Mouse (Mus musculus) layer of hippocampus, adult 2 months (tissue): ENCODE data around the gene Pappa2. TPM values are rescaled to one million over a fixed set of nuclear protein-coding genes. Genes with fewer than 3 reads are reported as not detected.
A peak's percentile ranks its signal among the peaks of the same experiment; 100 is the strongest.

Experiments used
- DNase-seq, 2 experiments: peaks; one replicate each; pipeline ENCODE4 v3.0.0; 2022; ENCODE audit warnings: low spot score in 2 of 2
- H3K27ac ChIP-seq: fragments of 200-600 bp; 2 replicates; pipeline ENCODE4 v1.8.1; 2022
- H3K4me3 ChIP-seq: fragments of 200-600 bp; 2 replicates; pipeline ENCODE4 v1.8.1; 2022; ENCODE audit warnings: mild to moderate bottlenecking
- CTCF ChIP-seq: fragments of 200-600 bp; conservative IDR thresholded peaks from 2 replicates; pipeline ENCODE4 v1.8.1; 2022; ENCODE audit warnings: antibody characterized with exemption, mild to moderate bottlenecking, moderate library complexity
- long read RNA-seq, 2 experiments: library from polyadenylated mRNA; stranded (forward); transcript quantifications; one replicate each; pipeline ENCODE4 v2.0.0; 2021; ENCODE audit warnings: borderline mapping rate in 2 of 2
- total RNA-seq, 2 experiments: library from RNA; stranded (reverse); gene quantifications; 2 replicates each; pipeline ENCODE4 v1.2.3; 2021

Pappa2 gene
- 1 to 10 TPM; 1.4 to 1.5 TPM for total RNA-seq
- long read RNA-seq, experiment 1 = 0 reads
- long read RNA-seq, experiment 2 = 0 reads

DNA sequence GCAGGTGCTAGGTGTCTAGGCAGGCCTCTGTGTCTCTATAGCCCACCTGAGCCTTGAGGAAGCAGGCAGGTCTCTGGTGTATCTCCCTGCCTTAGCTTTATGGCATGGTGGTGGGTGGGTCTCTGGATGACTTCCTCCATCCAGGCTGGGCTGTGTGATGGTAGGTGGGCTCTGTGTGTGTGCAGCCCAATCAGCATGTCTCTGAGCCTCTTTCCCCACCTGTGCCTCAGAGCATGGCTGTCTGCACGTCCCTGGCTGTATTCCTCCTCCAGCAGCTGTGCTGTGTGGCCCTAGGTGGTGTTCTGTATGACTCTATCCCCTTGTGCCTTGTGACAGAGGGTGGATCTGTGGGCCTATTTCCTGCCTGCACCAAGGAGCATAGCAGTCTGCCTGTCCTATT lies at the start of gene Pappa2:
Gene Pappa2 (minus strand): TSS at position 101 of the 400 bp plus-strand sequence.
- no peak within 1 kb of the TSS for H3K27ac ChIP-seq
- no peak for TF ChIP-seq CTCF
- DNase-seq = no peak
- H3K4me3 ChIP-seq = no peak within 1 kb of the TSS

GRCm38 (mm10) chr1:159029106-159029505 lies 48.8 kb upstream of the Pappa2 start:
- DNase-seq = no peak
- Histone ChIP-seq H3K27ac (no peak overlapping the region), H3K4me3 (no peak overlapping the region)
- TF ChIP-seq CTCF = no peak

- DNase-seq = no peak
- Histone ChIP-seq H3K4me3 (no peak overlapping the region), H3K27ac (no peak overlapping the region)
- TF ChIP-seq CTCF = no peak
Measured at GRCm38 (mm10) chr1:159014940-159015660, 34.8 kb upstream of the Pappa2 start.

- TF ChIP-seq CTCF = no peak
- no peak overlapping the region for H3K27ac ChIP-seq
- no peak for DNase-seq
- H3K4me3 ChIP-seq = no peak overlapping the region
Measured at GRCm38 (mm10) chr1:158987042-158987441, 6.8 kb upstream of the Pappa2 start.

- H3K4me3 ChIP-seq = no peak overlapping the region
- DNase-seq = no peak
- H3K27ac ChIP-seq = no peak overlapping the region
- TF ChIP-seq CTCF = no peak
Measured at GRCm38 (mm10) chr1:158962340-158962739, 17.9 kb downstream of the Pappa2 start.

GRCm38 (mm10) chr1:158960984-158961383 lies 19.3 kb downstream of the Pappa2 start:
- Histone ChIP-seq H3K4me3 (no peak overlapping the region), H3K27ac (no peak overlapping the region)
- no peak for TF ChIP-seq CTCF
- no peak for DNase-seq

- DNase-seq = no peak
- TF ChIP-seq CTCF = no peak
- Histone ChIP-seq H3K4me3 (no peak overlapping the region), H3K27ac (no peak overlapping the region)
Measured at GRCm38 (mm10) chr1:158960549-158960948, 19.7 kb downstream of the Pappa2 start.

GRCm38 (mm10) chr1:158956361-158956760 lies 23.9 kb downstream of the Pappa2 start:
- no peak for TF ChIP-seq CTCF
- Histone ChIP-seq H3K27ac (no peak overlapping the region), H3K4me3 (no peak overlapping the region)
- no peak for DNase-seq

DNA sequence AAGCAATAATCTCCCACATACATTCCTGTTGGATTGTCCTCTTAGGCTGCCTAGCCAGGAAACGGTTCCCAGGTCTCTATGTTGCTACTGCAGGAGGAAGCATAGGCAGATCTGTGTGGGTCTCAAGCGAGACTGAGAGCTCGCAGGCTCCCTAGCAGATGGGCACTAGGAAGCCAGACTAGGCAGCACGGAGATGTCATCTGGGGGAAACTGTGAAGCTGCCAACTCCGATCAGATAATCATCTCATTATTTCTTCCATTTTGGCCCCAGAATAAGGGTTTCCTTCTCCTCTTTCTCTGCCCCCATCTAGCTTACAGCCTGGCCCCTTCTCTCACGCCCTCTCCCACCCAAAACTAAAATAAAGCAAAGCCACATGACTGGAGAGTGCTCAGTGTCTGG lies 25.5 kb downstream of the Pappa2 start:
- DNase-seq = peak; percentile 61 to 67
- peak overlapping the region; percentile 3; the same call in 1 of the 2 replicates for H3K27ac ChIP-seq
- TF ChIP-seq CTCF = no peak
- H3K4me3 ChIP-seq = no peak overlapping the region

- Histone ChIP-seq H3K27ac (no peak overlapping the region), H3K4me3 (no peak overlapping the region)
- TF ChIP-seq CTCF = peak; percentile 93
- peak; percentile 49 to 80 for DNase-seq
Measured at GRCm38 (mm10) chr1:158953479-158954207, 26.6 kb downstream of the Pappa2 start.

DNA sequence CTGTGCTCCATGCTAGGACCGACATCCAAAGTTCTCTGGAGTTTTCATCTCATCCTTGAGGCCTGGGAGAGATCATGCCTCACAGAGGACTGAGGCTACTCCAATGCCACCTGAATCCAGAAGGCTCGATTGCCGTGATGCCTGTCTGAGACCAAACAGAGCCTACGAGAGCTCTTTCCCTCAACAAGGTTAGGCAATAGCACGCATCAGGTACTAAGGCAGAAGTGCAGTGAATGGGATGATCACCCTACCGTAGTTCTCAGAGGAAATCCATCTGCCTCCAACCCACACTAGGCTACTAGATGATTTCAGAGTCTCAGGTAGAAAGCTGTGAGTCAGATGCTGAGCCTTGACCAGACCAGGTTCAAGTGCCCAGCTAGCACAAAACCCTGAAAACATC lies 31.2 kb downstream of the Pappa2 start:
- no peak for TF ChIP-seq CTCF
- DNase-seq = no peak
- no peak overlapping the region for H3K4me3 ChIP-seq
- no peak overlapping the region for H3K27ac ChIP-seq

GRCm38 (mm10) chr1:158947981-158948735 lies 32.1 kb downstream of the Pappa2 start:
- no peak for DNase-seq
- no peak for TF ChIP-seq CTCF
- Histone ChIP-seq H3K27ac (no peak overlapping the region), H3K4me3 (no peak overlapping the region)

DNA sequence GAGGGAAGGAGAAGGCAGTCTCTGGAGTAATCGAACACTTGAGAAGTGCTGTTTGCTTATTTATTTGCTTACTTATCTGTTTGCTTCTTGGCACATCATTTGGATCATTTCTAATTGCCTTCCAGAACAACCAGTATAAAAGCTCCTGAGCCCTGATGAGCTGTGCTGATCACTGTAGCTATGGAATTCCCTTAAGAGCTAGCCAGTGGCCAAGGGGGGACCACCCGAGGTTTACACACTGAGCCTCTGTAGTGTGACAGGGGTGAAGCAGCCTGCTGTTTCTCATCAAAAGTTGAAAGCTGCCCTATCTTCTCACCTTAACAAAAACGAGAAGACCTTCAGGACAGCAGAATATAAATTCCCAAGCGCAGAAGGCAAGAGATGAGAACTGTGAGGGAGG lies 35.4 kb downstream of the Pappa2 start:
- DNase-seq = no peak
- Histone ChIP-seq H3K4me3 (no peak overlapping the region), H3K27ac (no peak overlapping the region)
- TF ChIP-seq CTCF = no peak
